Mouse (Mus musculus) liver, adult 2 months (tissue): ENCODE measurements around the gene Mitf.

Source experiments
- CTCF ChIP-seq: fragments of 200-500 bp; IDR thresholded peaks from 2 replicates; pipeline ENCODE4 v1.5.1; 2011; ENCODE audit warnings: low read depth, low read length, control low read depth
- POLR2A ChIP-seq: fragments of 200-500 bp; IDR thresholded peaks from 2 replicates; pipeline ENCODE4 v1.6.1; 2011; ENCODE audit warnings: low read length, control low read depth; ENCODE audit not compliant: insufficient read depth; ENCODE audit errors: extremely low read depth

DNA sequence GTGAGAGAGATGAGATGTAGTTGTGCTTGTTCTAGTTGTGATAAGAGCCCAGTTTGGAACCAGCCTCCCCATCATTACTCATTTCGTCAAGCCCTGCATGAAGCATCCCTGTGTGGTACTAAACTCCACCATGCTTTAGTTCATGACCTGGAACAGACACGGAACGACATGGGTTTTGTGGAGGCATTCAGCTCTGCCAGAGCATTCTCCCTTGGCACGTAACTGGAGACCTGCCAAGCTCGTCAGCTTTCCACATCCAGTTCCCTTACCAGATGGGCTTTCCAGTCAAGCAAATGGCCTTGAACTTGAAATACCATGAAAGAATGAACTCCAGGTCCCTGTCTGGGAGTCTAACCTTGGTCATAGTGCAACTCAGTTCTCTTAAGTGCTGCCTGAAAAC, 94.7 kb downstream of the Mitf start:
- TF ChIP-seq POLR2A (no peak), CTCF (no peak)
